In the genomic region with DNA sequence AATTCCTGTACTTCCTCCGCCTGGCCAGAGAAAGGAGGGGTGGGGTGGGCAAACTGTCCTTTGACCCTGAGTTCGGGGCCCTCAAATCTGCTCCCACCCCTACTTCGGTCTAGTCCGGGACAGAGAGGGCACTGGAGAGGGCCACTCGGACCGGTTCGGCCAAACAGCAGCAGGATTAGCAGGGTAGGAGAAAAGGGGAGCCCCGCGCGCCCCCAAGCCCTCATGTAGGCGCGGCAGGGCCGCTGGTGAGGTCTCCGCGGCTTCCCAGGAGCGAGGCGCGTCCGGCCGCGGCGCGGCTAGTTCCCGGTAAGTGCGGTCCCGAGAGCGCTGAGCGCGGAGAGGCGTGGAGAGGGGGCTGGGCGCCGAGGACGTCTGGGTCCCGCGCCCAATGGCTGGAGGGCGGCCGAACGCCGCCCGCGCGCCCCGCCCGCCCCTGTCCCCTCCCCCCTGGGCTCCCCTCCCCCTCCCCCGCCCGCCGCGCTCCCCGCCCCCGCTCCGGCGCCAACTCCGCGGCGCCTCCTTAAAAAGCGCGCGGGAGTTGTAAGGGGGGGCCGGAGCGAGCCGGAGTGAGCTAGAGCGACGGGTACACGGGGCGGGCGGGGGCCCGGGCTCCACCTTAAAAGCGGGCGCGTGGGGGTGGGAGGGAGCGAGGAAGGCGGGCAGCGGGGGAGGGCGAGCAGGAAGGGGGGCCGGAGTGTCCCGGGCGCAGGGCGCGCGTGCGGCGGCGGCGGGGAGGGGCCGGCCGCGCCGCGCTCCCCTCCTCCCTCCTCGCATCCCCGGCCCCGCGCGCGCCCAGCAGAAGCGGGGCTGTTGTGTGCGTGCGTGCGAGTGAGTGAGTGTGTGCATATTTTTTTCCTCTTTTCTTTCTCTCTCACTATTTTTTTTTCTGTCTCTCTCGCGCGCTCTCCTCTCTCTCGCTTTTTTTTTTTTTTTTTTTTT, we compare ENCODE assay signal across 8 mouse cellular contexts. TPM values are rescaled to one million over a fixed set of nuclear protein-coding genes. Genes with fewer than 3 reads are reported as not detected.
DNase-seq lines count a peak whose midpoint lies in the region; ATAC-seq and TF ChIP-seq lines count a peak whose summit lies in the region.

No protein-coding gene starts in this region.

- peak overlapping the region; percentile 81 for H3K4me2 ChIP-seq in intestine, embryonic 16.5 days (ENCODE audit: low read depth, low read length)
- H3K4me2 ChIP-seq in limb, embryonic 12.5 days, result peak overlapping the region; percentile 81
- peak overlapping the region; percentile 78 for H3K4me2 ChIP-seq in midbrain, embryonic 13.5 days (replicated peaks)

- peak overlapping the region; percentile 79 for H3K4me3 ChIP-seq in intestine, embryonic 16.5 days (ENCODE audit: low read length)
- peak overlapping the region; percentile 84 for H3K4me3 ChIP-seq in limb, embryonic 12.5 days (replicated peaks)
- peak overlapping the region; percentile 76 for H3K4me3 ChIP-seq in midbrain, embryonic 13.5 days (replicated peaks)
- peak overlapping the region; percentile 88 for H3K4me3 ChIP-seq in small intestine, adult 2 months (ENCODE audit: low read depth, low read length)

- no peaks in the 10 kb centered on the region for H3K36me3 ChIP-seq in intestine, embryonic 16.5 days (ENCODE audit: control insufficient read depth, insufficient read depth, low read length)
- peaks cover 46% of the 10 kb centered on the region for H3K36me3 ChIP-seq in limb, embryonic 12.5 days
- peaks cover 42% of the 10 kb centered on the region for H3K36me3 ChIP-seq in midbrain, embryonic 13.5 days
- peaks cover 6% of the 10 kb centered on the region for H3K36me3 ChIP-seq in small intestine, adult 2 months (ENCODE audit: control insufficient read depth, insufficient read depth, low read length)

- peak; percentile 80 for DNase-seq in layer of hippocampus, adult 11-12 months (ENCODE audit: low spot score)
- DNase-seq in layer of hippocampus, adult 9-10 months (ENCODE audit: low spot score), result no peak
- peak; percentile 84 for DNase-seq in embryo, embryonic 11.5 days (ENCODE audit: low read depth, low spot score)
- DNase-seq in gastrocnemius, postnatal 4 days (ENCODE audit: low spot score in 2 of 2), result peak; percentile 86 to 90

- TF ChIP-seq CTCF in small intestine, adult 2 months (IDR thresholded peaks at IDR 0.05; ENCODE audit: extremely low read depth, insufficient read length, insufficient replicate concordance, low read depth, low read length), result no peak

- H3K4me1 ChIP-seq in intestine, embryonic 16.5 days (ENCODE audit: control insufficient read depth, insufficient read depth, low read length), result peaks cover 19% of the 10 kb centered on the region
- peaks cover 37% of the 10 kb centered on the region for H3K4me1 ChIP-seq in limb, embryonic 12.5 days (replicated peaks)
- H3K4me1 ChIP-seq in midbrain, embryonic 13.5 days (replicated peaks), result peaks cover 35% of the 10 kb centered on the region
- H3K4me1 ChIP-seq in small intestine, adult 2 months (ENCODE audit: control insufficient read depth, insufficient read depth, insufficient read length, low read length), result peaks cover 6% of the 10 kb centered on the region

- no peaks in the 10 kb centered on the region for H3K27me3 ChIP-seq in intestine, embryonic 16.5 days (replicated peaks; ENCODE audit: control insufficient read depth, insufficient read depth, low read length)
- peaks cover 21% of the 10 kb centered on the region for H3K27me3 ChIP-seq in limb, embryonic 12.5 days
- peaks cover 29% of the 10 kb centered on the region for H3K27me3 ChIP-seq in midbrain, embryonic 13.5 days
- H3K27me3 ChIP-seq in small intestine, adult 2 months (ENCODE audit: control insufficient read depth, insufficient read depth, low read length), result no peaks in the 10 kb centered on the region

- ATAC-seq in intestine, embryonic 16.5 days, result peak; percentile 88
- peak; percentile 70 for ATAC-seq in limb, embryonic 12.5 days (ENCODE audit: insufficient number of reproducible peaks, insufficient read depth, low FRiP score, low TSS enrichment, low read depth)
- ATAC-seq in midbrain, embryonic 13.5 days, result peak; percentile 77

- TF ChIP-seq POLR2A in small intestine, adult 2 months (IDR thresholded peaks at IDR 0.05; ENCODE audit: low read depth, low read length), result peak; percentile 90

- peak overlapping the region; percentile 98 for H3K27ac ChIP-seq in intestine, embryonic 16.5 days (ENCODE audit: low read length)
- H3K27ac ChIP-seq in limb, embryonic 12.5 days, result peak overlapping the region; percentile 99
- H3K27ac ChIP-seq in midbrain, embryonic 13.5 days, result peak overlapping the region; percentile 98
- peak overlapping the region; percentile 69 for H3K27ac ChIP-seq in small intestine, adult 2 months (ENCODE audit: insufficient read depth, low read depth, low read length)

- peak overlapping the region; percentile 85 for H3K9ac ChIP-seq in intestine, embryonic 16.5 days (ENCODE audit: low read depth, low read length)
- H3K9ac ChIP-seq in limb, embryonic 12.5 days (replicated peaks), result peak overlapping the region; percentile 91
- H3K9ac ChIP-seq in midbrain, embryonic 13.5 days (replicated peaks), result peak overlapping the region; percentile 88

- no peaks in the 10 kb centered on the region for H3K9me3 ChIP-seq in intestine, embryonic 16.5 days (ENCODE audit: control insufficient read depth, low read length)
- H3K9me3 ChIP-seq in limb, embryonic 12.5 days, result no peaks in the 10 kb centered on the region
- no peaks in the 10 kb centered on the region for H3K9me3 ChIP-seq in midbrain, embryonic 13.5 days

- under 1% methylated on average over 59 of the region's 103 CpGs for WGBS in intestine, embryonic 16.5 days
- WGBS in limb, embryonic 12.5 days, result under 1% methylated on average over 39 of the region's 103 CpGs
- WGBS in midbrain, embryonic 13.5 days, result under 1% methylated on average over 69 of the region's 103 CpGs
- 1% methylated on average over 78 of the region's 103 CpGs for WGBS in small intestine, adult 2 months

RNA-seq across cellular contexts. Expression of gene Samd1, which starts 0.6 kb away (rescaled TPM):
- total RNA-seq in gastrocnemius, postnatal 4 days (2021), result 10 to 100 TPM; 40.7 to 44.4 TPM
- polyA plus RNA-seq in intestine, embryonic 16.5 days (2015; fragmentation: Nextera tagmentation; extraction: Ambion mirVana), result 5.8 and 6.0 TPM in 2 replicates
- polyA plus RNA-seq in limb, embryonic 12.5 days (2016; fragmentation: Nextera tagmentation; extraction: Ambion mirVana), result 13.0 and 14.4 TPM in 2 replicates
- 7.7 and 8.7 TPM in 2 replicates for polyA plus RNA-seq in midbrain, embryonic 13.5 days (2015; fragmentation: Nextera tagmentation; extraction: Ambion mirVana)
- 17.1 and 35.1 TPM in 2 replicates for polyA plus RNA-seq in small intestine, adult 2 months (2012; rRNA removed)

RNA-seq across cellular contexts. Expression of gene 1700067K01Rik, which starts 4.5 kb away (rescaled TPM):
- total RNA-seq in gastrocnemius, postnatal 4 days (2021), result under 1 TPM in 1 of 2 experiments, not detected in 1; 0.44 TPM
- 0.66 and 0.84 TPM in 2 replicates for polyA plus RNA-seq in intestine, embryonic 16.5 days (2015; fragmentation: Nextera tagmentation; extraction: Ambion mirVana)
- 0.73 and 1.6 TPM in 2 replicates for polyA plus RNA-seq in limb, embryonic 12.5 days (2016; fragmentation: Nextera tagmentation; extraction: Ambion mirVana)
- polyA plus RNA-seq in midbrain, embryonic 13.5 days (2015; fragmentation: Nextera tagmentation; extraction: Ambion mirVana), result 0.26 and 0.89 TPM in 2 replicates
- polyA plus RNA-seq in small intestine, adult 2 months (2012; rRNA removed), result 0.30 and 0.91 TPM in 2 replicates

RNA-seq across cellular contexts. Expression of gene 2210011C24Rik, which starts 15.1 kb away (rescaled TPM):
- total RNA-seq in gastrocnemius, postnatal 4 days (2021), result 1 to 10 TPM in 1 of 2 experiments, under 1 TPM in 1; 0.65 to 1.2 TPM
- 2.1 and 3.1 TPM in 2 replicates for polyA plus RNA-seq in intestine, embryonic 16.5 days (2015; fragmentation: Nextera tagmentation; extraction: Ambion mirVana)
- polyA plus RNA-seq in limb, embryonic 12.5 days (2016; fragmentation: Nextera tagmentation; extraction: Ambion mirVana), result 0.64 TPM in 1 of 2 replicates, not detected in the other
- 0.19 TPM in 1 of 2 replicates, not detected in the other for polyA plus RNA-seq in midbrain, embryonic 13.5 days (2015; fragmentation: Nextera tagmentation; extraction: Ambion mirVana)
- polyA plus RNA-seq in small intestine, adult 2 months (2012; rRNA removed), result 9.1 and 13.5 TPM in 2 replicates

RNA-seq across cellular contexts. Expression of gene Prkaca, which starts 24.0 kb away (rescaled TPM):
- 100 to 1,000 TPM; 837 to 892 TPM for total RNA-seq in gastrocnemius, postnatal 4 days (2021)
- 24.6 and 77.1 TPM in 2 replicates for polyA plus RNA-seq in intestine, embryonic 16.5 days (2015; fragmentation: Nextera tagmentation; extraction: Ambion mirVana)
- 186 and 196 TPM in 2 replicates for polyA plus RNA-seq in limb, embryonic 12.5 days (2016; fragmentation: Nextera tagmentation; extraction: Ambion mirVana)
- 177 and 189 TPM in 2 replicates for polyA plus RNA-seq in midbrain, embryonic 13.5 days (2015; fragmentation: Nextera tagmentation; extraction: Ambion mirVana)
- 21.8 and 43.8 TPM in 2 replicates for polyA plus RNA-seq in small intestine, adult 2 months (2012; rRNA removed)

RNA-seq across cellular contexts. Expression of gene Palm3, which starts 24.4 kb away (rescaled TPM):
- total RNA-seq in gastrocnemius, postnatal 4 days (2021), result 1 to 10 TPM; 1.1 to 2.2 TPM
- 5.8 and 6.4 TPM in 2 replicates for polyA plus RNA-seq in intestine, embryonic 16.5 days (2015; fragmentation: Nextera tagmentation; extraction: Ambion mirVana)
- polyA plus RNA-seq in limb, embryonic 12.5 days (2016; fragmentation: Nextera tagmentation; extraction: Ambion mirVana), result 4.7 and 6.7 TPM in 2 replicates
- 2.0 and 3.4 TPM in 2 replicates for polyA plus RNA-seq in midbrain, embryonic 13.5 days (2015; fragmentation: Nextera tagmentation; extraction: Ambion mirVana)
- 0.11 and 0.15 TPM in 2 replicates for polyA plus RNA-seq in small intestine, adult 2 months (2012; rRNA removed)
